Mouse (Mus musculus): ENCODE results near the gene Cr2.
"Not testable (repeated sequence)": the region's sequence is repeated elsewhere in the genome, so short reads cannot be mapped to it uniquely, and the experiment has no call there.

Cr2 gene

DNA sequence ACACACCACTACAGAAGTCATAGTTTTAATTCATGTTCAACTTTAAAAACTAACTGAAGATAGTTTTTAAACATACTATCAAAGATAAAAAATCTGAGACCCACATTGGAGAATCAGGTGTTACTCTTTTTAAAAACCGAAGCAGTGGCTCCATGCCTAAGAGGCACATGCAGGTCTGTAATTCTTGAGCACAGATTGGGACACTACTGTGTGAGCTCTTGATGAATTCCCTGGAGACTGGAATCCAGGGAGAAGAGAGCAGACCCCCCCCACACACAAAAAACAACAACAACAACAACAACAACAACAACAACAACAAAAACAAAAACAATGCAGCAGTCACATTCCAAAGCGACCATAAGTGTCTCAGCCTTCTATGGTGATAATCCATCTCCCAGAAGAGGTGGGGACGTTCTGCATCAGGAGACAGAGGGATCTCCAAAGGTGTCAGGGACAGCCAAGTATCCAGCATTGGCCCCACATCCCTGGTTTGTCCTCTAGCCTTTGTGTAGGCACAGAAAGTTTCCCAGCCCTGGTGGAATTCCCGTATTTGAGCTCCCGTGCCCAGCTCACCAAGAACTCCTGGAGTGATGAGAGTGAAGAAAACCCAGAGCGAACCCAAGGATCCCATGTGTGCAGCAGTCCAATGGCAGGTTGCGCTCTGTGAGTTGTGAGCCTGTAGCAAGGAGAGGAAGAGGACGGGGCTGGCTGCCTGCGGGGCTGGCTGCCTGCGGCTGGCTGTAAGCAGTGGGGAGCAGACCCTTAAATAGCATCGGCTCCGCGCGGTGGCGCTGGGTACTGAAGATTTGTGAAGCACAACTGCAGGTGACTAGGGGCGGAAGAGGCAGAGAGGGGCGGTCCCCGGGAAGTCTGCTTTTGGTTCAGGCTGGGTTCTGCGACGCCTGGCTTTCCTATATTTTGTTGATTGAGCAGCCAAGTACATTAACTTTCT, at the start of gene Cr2:
Gene Cr2, minus strand, starts transcription at position 737 of the 952 bp plus-strand sequence.
- DNase-seq (ENCODE audit: low read depth in 2 of 2, low spot score in 2 of 2), result peak; percentile 48 to 60

DNA sequence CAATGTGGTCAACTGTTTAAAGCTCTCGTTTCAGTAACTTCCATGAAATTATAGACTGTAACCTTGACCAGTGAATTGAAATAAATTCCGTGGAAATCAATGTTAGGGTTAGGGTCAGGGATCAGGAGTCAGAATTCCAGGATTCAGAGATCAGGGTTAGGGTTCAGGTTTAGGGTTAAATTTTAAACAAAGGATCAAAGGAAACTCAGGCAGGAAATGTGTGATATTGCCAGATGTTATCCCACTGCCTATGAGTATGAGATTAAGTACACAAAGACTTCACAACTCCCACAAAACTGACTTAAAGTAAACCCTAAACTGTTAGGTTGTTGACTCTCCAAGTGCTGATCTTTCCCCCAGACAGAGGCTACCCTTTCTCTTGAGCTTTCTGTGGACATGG, 45.3 kb upstream of the Cr2 start:
- no peak for DNase-seq (ENCODE audit: low read depth in 2 of 2, low spot score in 2 of 2)

DNA sequence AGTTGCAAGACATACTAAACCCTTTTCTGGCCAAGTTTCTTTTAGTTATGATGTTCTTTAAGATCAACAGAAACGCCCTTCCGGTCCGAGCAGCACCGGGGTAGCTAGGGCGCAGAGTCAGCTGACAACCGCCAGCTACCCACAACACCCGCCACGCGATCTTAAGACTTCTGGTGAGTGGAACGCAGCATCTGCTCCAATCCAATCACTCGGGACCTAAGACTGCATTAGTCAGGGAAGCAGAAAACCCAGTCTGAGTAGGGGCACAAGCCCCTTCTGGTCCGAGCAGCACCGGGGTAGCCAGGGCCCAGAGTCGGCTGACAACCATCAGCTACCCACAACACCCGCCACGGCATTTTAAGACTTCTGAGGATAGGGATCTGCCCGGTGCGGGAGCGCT, 36.3 kb upstream of the Cr2 start:
- DNase-seq (ENCODE audit: low read depth in 2 of 2, low spot score in 2 of 2), result not testable (repeated sequence)

DNA sequence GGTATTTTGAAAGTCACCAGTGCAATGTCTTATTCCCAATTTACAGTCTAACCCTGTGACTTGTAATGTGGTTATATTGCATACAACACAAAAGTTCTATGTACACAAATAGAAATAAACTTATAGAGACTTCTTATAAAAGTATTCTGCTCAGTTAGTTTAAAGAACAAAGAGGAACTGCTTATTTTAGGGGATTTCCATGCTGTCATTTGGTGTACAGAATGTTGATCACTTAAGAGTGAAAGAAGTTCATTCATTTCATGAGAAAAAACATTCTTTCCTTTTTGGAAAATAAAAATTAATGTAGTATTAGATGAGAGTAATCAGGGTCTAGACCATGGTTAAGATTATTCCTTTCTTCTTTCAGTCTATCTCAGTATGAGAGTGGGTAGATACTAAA, 8.2 kb upstream of the Cr2 start:
- no peak for DNase-seq (ENCODE audit: low read depth in 2 of 2, low spot score in 2 of 2)

DNA sequence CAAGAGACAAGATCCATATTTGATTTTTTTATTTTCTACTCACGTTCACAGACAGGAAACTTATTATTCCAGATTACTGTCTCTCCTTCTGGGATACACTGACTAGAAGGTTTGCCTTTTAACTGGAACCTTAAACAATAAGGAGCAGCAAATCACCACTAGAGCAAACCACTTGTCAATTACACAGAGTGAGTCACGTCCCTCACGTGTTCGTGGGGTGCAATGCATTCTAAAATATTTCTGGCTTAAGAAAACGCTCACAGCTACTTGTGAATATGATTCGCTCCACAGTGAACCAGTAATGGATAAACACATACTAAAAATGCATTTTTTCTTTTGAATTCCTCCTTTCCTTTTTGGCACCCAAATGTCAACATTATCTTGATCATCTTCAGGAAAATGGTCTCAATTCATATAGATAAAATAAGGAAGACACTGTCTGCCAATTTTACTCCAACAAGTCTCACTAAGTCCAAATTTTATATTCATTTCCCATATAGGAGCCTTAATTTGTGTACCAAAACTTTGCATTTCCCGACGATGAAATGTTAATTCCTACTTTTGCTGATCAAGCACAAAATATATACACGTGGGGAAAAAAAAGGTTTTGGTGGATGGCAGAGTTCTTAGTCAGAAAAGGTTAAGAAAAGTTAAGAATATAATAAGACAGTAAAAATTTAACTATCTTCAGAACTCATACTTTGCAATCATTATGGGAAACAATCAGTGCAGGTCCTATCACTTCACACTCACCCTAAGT, 11.3 kb downstream of the Cr2 start:
- no peak for DNase-seq (ENCODE audit: low read depth in 2 of 2, low spot score in 2 of 2)

DNA sequence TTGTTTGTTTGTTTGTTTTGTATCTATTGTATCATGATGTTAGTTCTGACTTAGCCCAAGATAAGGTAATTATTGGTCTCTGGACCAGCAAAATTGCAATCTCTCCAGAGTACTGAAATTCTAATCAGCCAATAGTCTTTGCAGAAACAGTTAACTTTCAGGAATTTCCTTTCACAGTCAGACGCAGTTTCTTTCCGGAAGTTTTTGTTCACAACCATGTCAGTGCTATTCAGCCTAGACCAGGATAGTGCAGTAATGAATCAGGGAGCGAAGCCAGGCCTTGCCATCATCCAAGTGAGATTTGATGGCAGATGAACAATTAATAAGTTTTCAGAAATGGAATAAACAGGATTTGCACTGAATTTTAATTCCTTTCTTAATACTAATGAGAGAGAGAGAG, 44.4 kb downstream of the Cr2 start:
- DNase-seq (ENCODE audit: low read depth in 2 of 2, low spot score in 2 of 2), result no peak

DNA sequence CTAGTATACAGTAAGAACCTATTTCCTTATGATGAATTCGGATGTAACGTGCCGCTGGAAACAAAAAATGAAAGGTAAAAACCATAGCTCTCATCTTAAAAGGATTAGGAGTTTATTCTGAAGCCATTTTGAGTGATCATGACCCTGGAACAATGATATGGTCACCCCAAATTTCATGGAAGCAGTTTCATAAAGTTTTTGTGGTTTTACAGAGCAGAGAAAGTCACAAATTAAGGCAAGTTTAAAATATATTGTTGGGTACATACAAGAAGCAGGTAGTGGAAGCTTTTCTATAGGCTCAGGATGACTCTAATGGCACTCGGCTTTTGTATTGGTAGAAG, 44.9 kb downstream of the Cr2 start:
- DNase-seq (ENCODE audit: low read depth in 2 of 2, low spot score in 2 of 2), result no peak

DNA sequence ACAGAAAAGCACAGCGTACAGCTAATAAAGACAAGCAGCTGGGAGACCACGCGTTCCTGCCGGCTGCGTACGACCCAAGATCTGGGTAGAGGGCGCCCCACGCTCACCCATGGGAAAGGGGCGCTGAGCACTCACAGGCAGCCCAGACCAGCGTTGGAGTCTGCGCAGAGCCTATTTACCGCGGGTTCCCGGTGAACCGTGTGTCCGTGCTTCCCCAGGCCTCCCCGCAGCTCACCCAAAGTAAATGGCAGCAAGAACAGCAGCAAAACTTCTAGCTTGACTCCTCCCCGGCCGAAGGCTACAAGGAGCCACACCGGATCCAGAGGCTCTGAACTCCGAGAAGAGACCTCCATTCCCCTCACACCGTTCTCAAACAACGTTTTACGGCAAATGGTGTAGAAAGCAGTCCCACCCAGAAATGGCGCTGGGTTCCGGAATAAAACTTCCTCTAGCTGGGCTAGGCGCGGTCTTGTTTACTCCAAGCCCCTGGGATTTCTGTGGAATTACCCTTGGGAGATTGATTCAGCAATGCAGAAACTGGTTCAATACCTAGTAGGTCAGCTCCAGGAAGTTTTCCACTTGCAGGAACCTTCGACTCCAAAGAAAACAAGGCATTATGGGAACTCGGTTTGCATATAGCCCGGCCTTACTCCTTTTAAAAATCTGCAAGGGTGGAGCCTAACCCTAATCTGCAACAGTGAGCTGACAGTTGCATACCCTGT, 45.4 kb downstream of the Cr2 start, which contains the start of gene Cr1l:
Gene Cr1l, minus strand, starts transcription at position 634 of the 722 bp plus-strand sequence.
- peak; percentile 79 to 83 for DNase-seq (ENCODE audit: low read depth in 2 of 2, low spot score in 2 of 2)

DNA sequence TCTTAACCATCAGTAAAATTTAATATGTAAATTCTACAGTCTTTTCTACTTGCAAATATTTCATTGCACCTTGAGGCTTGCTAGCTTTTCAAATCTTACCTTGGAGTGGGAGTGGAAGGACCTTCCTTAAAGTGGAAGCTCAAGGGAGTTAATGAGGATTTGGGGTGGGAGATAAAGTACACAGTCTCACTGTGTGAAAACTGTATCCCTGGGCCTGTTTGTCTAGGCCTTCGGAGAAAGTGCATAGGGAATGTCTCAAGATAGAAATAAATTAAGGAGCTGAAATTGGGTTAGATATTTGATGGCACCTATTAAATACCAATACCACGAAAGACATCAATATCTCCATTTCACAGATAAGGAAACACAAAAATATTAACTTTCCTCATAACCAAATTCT, 46.0 kb downstream of the Cr2 start:
- DNase-seq (ENCODE audit: low read depth in 2 of 2, low spot score in 2 of 2), result no peak

DNA sequence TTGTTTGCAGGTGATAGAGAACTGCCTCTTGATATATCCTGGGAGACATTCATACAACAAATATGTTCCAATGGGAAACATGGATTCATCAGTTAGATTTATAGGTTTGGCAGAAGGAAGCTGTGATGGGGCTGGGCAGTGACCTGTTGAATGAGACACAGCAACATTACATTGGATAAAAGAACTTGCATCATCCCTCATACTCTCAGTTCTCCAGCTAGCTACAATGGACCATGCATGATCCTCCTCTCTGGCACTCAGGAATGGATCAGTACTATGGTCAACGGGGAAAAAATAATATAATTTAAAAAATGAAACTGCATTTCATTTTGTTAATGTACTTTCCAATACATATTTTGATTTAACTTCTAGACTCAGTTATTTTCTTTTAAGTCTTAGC, 46.6 kb downstream of the Cr2 start:
- DNase-seq (ENCODE audit: low read depth in 2 of 2, low spot score in 2 of 2), result no peak

DNA sequence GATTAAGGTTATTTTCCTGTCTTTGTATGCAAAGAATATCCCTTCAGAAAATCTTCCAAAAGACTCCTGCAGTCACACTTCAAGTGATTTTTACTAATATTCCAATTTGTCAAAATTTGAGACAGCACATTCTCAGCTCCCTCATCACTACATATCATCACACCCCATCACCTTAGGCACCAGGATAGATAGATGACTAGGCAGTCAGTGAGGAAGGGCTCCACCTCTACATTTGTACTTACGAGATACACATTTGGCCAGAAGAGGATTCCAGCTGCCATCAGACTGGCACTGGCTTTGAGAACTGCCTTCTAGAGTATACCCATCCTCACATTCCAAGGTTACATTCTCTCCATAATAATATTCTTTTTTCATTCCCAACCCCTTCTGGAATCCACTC, 62.1 kb downstream of the Cr2 start:
- no peak for DNase-seq (ENCODE audit: low read depth in 2 of 2, low spot score in 2 of 2)

DNA sequence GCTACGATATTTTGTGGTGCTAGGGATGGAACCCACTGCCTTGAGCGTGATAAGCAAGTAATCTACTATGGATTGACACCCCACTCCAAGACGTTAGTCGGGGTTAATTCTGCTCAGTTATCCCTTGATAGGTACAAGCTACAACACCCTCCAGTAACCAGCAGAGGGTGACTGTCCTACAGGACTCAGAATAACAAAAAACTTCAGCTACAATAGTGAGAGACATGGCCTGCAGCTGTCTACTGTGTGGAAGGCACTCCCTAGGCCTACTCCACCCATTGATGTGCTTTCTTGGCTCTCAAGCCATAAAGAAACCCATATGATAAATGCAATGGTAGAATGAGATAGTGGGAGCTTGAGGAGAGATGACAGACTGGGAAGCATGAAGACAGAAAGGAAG, 62.9 kb downstream of the Cr2 start:
- DNase-seq (ENCODE audit: low read depth in 2 of 2, low spot score in 2 of 2), result no peak

DNA sequence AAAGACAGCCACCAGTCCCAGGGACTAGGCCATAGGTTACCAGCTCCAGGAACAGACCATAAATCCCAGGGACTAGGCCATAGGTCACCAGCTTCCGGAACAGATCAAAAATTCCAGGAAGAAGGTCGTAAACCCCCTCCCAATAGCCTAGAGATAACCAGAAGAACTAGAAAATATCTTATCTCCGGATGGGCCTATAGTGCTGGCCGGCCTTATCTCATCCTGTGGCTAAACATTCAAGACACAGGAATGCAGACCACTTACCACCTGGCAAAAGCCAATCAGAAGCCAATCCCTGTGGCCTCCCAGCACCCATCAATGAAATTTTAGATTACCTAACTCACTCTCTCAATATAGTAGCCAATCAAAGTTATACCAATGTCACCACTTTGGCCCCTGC, 75.8 kb downstream of the Cr2 start:
- no peak for DNase-seq (ENCODE audit: low read depth in 2 of 2, low spot score in 2 of 2)

DNA sequence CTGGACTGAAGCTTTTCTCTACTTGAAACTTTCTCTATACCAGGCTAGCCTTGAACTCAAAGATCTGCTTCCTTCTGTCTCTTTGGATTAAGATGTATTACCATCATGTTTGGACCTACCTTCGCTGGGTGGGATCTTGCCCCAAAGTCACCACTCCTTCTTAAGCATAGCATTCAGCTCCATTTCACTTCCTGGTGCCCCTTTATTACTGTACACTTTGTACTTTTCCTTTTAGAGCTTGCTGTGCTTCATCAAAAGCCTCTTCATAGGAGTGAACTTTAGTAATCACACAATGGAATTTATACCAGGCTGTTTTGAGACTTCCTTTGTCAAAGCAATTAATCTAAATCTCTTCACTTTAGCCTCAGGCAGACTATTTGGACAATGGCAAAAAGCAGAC, 78.5 kb downstream of the Cr2 start:
- DNase-seq (ENCODE audit: low read depth in 2 of 2, low spot score in 2 of 2), result no peak

DNA sequence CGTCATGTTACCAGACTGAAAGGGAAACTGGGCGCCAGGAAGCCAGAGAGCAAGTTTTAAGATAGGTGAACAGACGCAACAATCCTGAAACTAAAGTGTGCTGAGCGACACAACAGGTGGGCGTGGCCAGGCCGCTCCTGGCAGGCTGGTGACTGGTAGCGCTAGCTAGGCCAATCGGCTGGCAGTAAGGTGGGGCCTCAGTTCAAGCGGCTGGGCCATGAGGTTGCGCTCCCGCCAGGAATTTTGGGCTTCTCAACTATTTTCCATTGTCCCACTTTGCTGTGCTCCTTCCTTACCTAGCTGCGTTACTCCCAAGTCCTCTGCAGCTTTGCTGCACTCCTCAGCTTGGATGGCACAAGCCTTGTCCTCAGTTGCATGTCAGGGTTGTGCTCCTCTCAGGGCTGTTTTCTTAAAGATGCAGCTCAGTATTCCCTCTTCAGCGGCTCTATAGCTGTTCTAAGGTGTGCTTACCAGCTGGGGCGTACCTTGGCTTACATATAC, 84.2 kb downstream of the Cr2 start, which contains the start of gene Cd46:
Gene Cd46, minus strand, starts transcription at position 30 of the 501 bp plus-strand sequence.
- peak; percentile 28 to 44 for DNase-seq (ENCODE audit: low read depth in 2 of 2, low spot score in 2 of 2)

DNA sequence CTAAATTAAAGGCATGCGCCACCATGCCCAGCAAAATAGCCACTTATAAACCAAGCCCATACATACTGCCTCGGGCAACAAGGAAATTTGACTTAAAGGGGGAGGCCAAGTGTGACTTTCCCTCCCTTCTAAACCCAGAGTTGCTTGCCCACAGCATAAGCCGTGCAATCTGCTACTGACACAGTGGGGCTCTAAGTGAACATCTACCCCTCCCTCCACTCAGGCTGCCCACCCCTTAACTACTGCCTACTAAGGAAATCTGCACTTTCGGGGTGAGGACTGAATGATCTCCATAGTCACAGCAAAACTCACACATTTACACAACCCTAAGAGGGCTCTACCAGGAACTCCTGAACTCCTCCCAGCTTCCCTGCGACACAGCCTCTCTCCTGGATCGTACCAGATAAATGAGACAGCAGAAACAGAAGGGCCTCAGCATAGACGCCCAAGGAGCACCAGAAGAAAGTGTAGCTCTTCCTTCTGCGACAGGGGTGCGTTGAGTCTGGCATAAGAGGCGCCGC, 84.8 kb downstream of the Cr2 start:
- no peak for DNase-seq (ENCODE audit: low read depth in 2 of 2, low spot score in 2 of 2)
